Mouse (Mus musculus): Measurements from ENCODE around the gene Asrgl1.
"Not testable (repeated sequence)": the region's sequence is repeated elsewhere in the genome, so short reads cannot be mapped to it uniquely, and the experiment has no call there.

- not testable (repeated sequence) for TF ChIP-seq EP300, CTCF (IDR thresholded peaks at IDR 0.05; ENCODE audit: low read depth)
These were observed 4.9 kb upstream of the Asrgl1 start for GRCm38 (mm10) chr19:9140361-9140760.
